Mouse (Mus musculus): ENCODE data around the gene Iglon5. TPM values are rescaled to one million over a fixed set of nuclear protein-coding genes. Genes with fewer than 3 reads are reported as not detected.
A peak's percentile ranks its signal among the peaks of the same experiment; 100 is the strongest.

The Iglon5 gene
- 4.8 and 4.9 TPM in 2 replicates for polyA plus RNA-seq (2015; fragmentation: Nextera tagmentation; extraction: Ambion mirVana)

- Histone ChIP-seq H3K27me3 (no peaks in the 10 kb centered on the region), H3K9ac (replicated peaks) (peak within 1 kb of the TSS; percentile 96), H3K4me2 (replicated peaks) (peak within 1 kb of the TSS; percentile 80), H3K9me3 (no peaks in the 10 kb centered on the region), H3K36me3 (no peaks in the 10 kb centered on the region), H3K4me3 (peak within 1 kb of the TSS; percentile 93), H3K4me1 (peaks cover 24% of the 10 kb centered on the region), H3K27ac (replicated peaks) (peak within 1 kb of the TSS; percentile 80)
- WGBS: 2% methylated on average over 15 of the region's 41 CpGs
- ATAC-seq (replicated peaks): peak; percentile 65
Observed at GRCm38 (mm10) chr7:43489631-43490125, at the start of gene Iglon5. Gene Iglon5, minus strand, starts transcription at chr7:43490075.

- no peak overlapping the region for H3K27ac ChIP-seq (replicated peaks)
- no peak overlapping the region for H3K4me2 ChIP-seq (replicated peaks)
- no peaks in the 10 kb centered on the region for H3K9me3 ChIP-seq
- H3K4me3 ChIP-seq: no peak overlapping the region
- ATAC-seq (replicated peaks): no peak
- no peaks in the 10 kb centered on the region for H3K36me3 ChIP-seq
- H3K4me1 ChIP-seq: no peaks in the 10 kb centered on the region
- no peaks in the 10 kb centered on the region for H3K27me3 ChIP-seq
- 71% methylated on average over 4 of the region's 4 CpGs for WGBS
- H3K9ac ChIP-seq (replicated peaks): no peak overlapping the region
Observed at GRCm38 (mm10) chr7:43538524-43538923, 48.6 kb upstream of the Iglon5 start.

GRCm38 (mm10) chr7:43532936-43533505, 43.1 kb upstream of the Iglon5 start:
- no peaks in the 10 kb centered on the region for H3K36me3 ChIP-seq
- H3K4me1 ChIP-seq: no peaks in the 10 kb centered on the region
- H3K27ac ChIP-seq (replicated peaks): no peak overlapping the region
- no peak overlapping the region for H3K9ac ChIP-seq (replicated peaks)
- no peak overlapping the region for H3K4me2 ChIP-seq (replicated peaks)
- H3K9me3 ChIP-seq: no peaks in the 10 kb centered on the region
- no peak overlapping the region for H3K4me3 ChIP-seq
- no peaks in the 10 kb centered on the region for H3K27me3 ChIP-seq
- no peak for ATAC-seq (replicated peaks)
- 91% methylated on average over 9 of the region's 9 CpGs for WGBS

GRCm38 (mm10) chr7:43530216-43530785, 40.4 kb upstream of the Iglon5 start:
- no peak for ATAC-seq (replicated peaks)
- Histone ChIP-seq H3K9ac (replicated peaks) (no peak overlapping the region), H3K4me2 (replicated peaks) (no peak overlapping the region), H3K27ac (replicated peaks) (no peak overlapping the region), H3K4me3 (no peak overlapping the region), H3K9me3 (no peaks in the 10 kb centered on the region), H3K27me3 (no peaks in the 10 kb centered on the region), H3K4me1 (no peaks in the 10 kb centered on the region), H3K36me3 (no peaks in the 10 kb centered on the region)
- WGBS: 70% methylated on average over 8 of the region's 8 CpGs

GRCm38 (mm10) chr7:43525313-43525712, 35.4 kb upstream of the Iglon5 start:
- Histone ChIP-seq H3K27me3 (no peaks in the 10 kb centered on the region), H3K4me1 (no peaks in the 10 kb centered on the region), H3K4me2 (replicated peaks) (no peak overlapping the region), H3K9me3 (no peaks in the 10 kb centered on the region), H3K27ac (replicated peaks) (no peak overlapping the region), H3K9ac (replicated peaks) (no peak overlapping the region), H3K36me3 (no peaks in the 10 kb centered on the region), H3K4me3 (no peak overlapping the region)
- WGBS: 50% methylated on average over 3 of the region's 3 CpGs
- no peak for ATAC-seq (replicated peaks)

- no peak overlapping the region for H3K4me3 ChIP-seq
- H3K4me1 ChIP-seq: no peaks in the 10 kb centered on the region
- no peak for ATAC-seq (replicated peaks)
- H3K4me2 ChIP-seq (replicated peaks): no peak overlapping the region
- H3K27me3 ChIP-seq: no peaks in the 10 kb centered on the region
- no peaks in the 10 kb centered on the region for H3K36me3 ChIP-seq
- no peak overlapping the region for H3K27ac ChIP-seq (replicated peaks)
- 92% methylated on average over 2 of the region's 2 CpGs for WGBS
- H3K9me3 ChIP-seq: no peaks in the 10 kb centered on the region
- H3K9ac ChIP-seq (replicated peaks): no peak overlapping the region
Observed at GRCm38 (mm10) chr7:43522776-43523175, 32.9 kb upstream of the Iglon5 start.

- Histone ChIP-seq H3K9me3 (no peaks in the 10 kb centered on the region), H3K4me2 (replicated peaks) (no peak overlapping the region), H3K27ac (replicated peaks) (no peak overlapping the region), H3K9ac (replicated peaks) (no peak overlapping the region), H3K4me3 (no peak overlapping the region), H3K27me3 (no peaks in the 10 kb centered on the region), H3K36me3 (no peaks in the 10 kb centered on the region), H3K4me1 (no peaks in the 10 kb centered on the region)
- no peak for ATAC-seq (replicated peaks)
- 80% methylated on average over 15 of the region's 15 CpGs for WGBS
Observed at GRCm38 (mm10) chr7:43518341-43518740, 28.5 kb upstream of the Iglon5 start.

GRCm38 (mm10) chr7:43515076-43515475, 25.2 kb upstream of the Iglon5 start:
- no peak overlapping the region for H3K4me2 ChIP-seq (replicated peaks)

GRCm38 (mm10) chr7:43512519-43512918, 22.6 kb upstream of the Iglon5 start:
- no peak overlapping the region for H3K4me3 ChIP-seq
- H3K27ac ChIP-seq (replicated peaks): no peak overlapping the region
- no peaks in the 10 kb centered on the region for H3K9me3 ChIP-seq
- no peaks in the 10 kb centered on the region for H3K4me1 ChIP-seq
- H3K9ac ChIP-seq (replicated peaks): no peak overlapping the region
- no peaks in the 10 kb centered on the region for H3K27me3 ChIP-seq
- no peak for ATAC-seq (replicated peaks)
- no peaks in the 10 kb centered on the region for H3K36me3 ChIP-seq
- WGBS: 86% methylated on average over 4 of the region's 4 CpGs
- no peak overlapping the region for H3K4me2 ChIP-seq (replicated peaks)

More at GRCm38 (mm10) chr7:43515076-43515475, 25.2 kb upstream of the Iglon5 start:
- ATAC-seq (replicated peaks): no peak
- Histone ChIP-seq H3K36me3 (no peaks in the 10 kb centered on the region), H3K27me3 (no peaks in the 10 kb centered on the region), H3K4me1 (no peaks in the 10 kb centered on the region), H3K4me3 (no peak overlapping the region), H3K27ac (replicated peaks) (no peak overlapping the region), H3K9ac (replicated peaks) (no peak overlapping the region), H3K9me3 (no peaks in the 10 kb centered on the region)
- 88% methylated on average over 5 of the region's 5 CpGs for WGBS

- Histone ChIP-seq H3K4me3 (no peak overlapping the region), H3K27ac (replicated peaks) (no peak overlapping the region), H3K27me3 (no peaks in the 10 kb centered on the region), H3K36me3 (no peaks in the 10 kb centered on the region), H3K9ac (replicated peaks) (no peak overlapping the region), H3K4me2 (replicated peaks) (no peak overlapping the region), H3K9me3 (no peaks in the 10 kb centered on the region), H3K4me1 (no peaks in the 10 kb centered on the region)
- 66% methylated on average over 4 of the region's 4 CpGs for WGBS
- no peak for ATAC-seq (replicated peaks)
Observed at GRCm38 (mm10) chr7:43511707-43512478, 22.0 kb upstream of the Iglon5 start.

- Histone ChIP-seq H3K9ac (replicated peaks) (no peak overlapping the region), H3K4me1 (peaks cover 4% of the 10 kb centered on the region), H3K4me3 (no peak overlapping the region), H3K9me3 (no peaks in the 10 kb centered on the region), H3K36me3 (no peaks in the 10 kb centered on the region), H3K27ac (replicated peaks) (no peak overlapping the region), H3K4me2 (replicated peaks) (0 out of 2 replicates have a peak overlapping the region, but pooled peaks have one; percentile 5), H3K27me3 (no peaks in the 10 kb centered on the region)
- WGBS: 9% methylated on average over 21 of the region's 21 CpGs
- peak; percentile 78 for ATAC-seq (replicated peaks)
Observed at GRCm38 (mm10) chr7:43495343-43496021, 5.6 kb upstream of the Iglon5 start.

- no peaks in the 10 kb centered on the region for H3K36me3 ChIP-seq
- no peaks in the 10 kb centered on the region for H3K9me3 ChIP-seq
- H3K4me1 ChIP-seq: peaks cover 24% of the 10 kb centered on the region
- 77% methylated on average over 9 of the region's 9 CpGs for WGBS
- no peak overlapping the region for H3K27ac ChIP-seq (replicated peaks)
- no peaks in the 10 kb centered on the region for H3K27me3 ChIP-seq
- peak; percentile 20; the same call in 1 of the 2 replicates for ATAC-seq (replicated peaks)
- H3K9ac ChIP-seq (replicated peaks): peak overlapping the region; percentile 96; the same call in 1 of the 2 replicates
- H3K4me2 ChIP-seq (replicated peaks): peak overlapping the region; percentile 80
- H3K4me3 ChIP-seq: peak overlapping the region; percentile 93; the same call in 1 of the 2 replicates
Observed at GRCm38 (mm10) chr7:43490861-43491260, 986 bp upstream of the Iglon5 start.
